28 mouse cellular contexts compared by ENCODE assay signal in the genomic region with DNA sequence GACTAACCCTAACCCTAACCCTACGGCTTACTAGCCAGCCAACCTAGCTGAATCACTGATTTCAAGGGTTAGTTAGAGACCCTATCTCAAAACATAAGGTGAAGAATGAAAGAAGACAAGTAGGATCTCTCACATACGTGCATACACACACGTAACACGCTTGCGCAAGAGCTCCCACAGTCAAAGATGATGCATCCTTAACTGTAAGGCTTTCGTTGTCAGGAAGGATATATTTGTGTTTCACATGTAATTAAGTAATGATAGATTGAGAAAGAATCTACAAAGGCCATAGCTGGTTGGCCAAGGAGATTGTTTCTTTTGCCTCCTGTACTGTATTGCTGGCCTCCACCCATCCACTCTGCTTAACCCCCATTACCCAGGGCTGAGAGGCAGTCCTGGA.
DNase-seq lines count a peak whose midpoint lies in the region; ATAC-seq and TF ChIP-seq lines count a peak whose summit lies in the region.
"Had no signal": no experiment of that assay in that cellular context is flagged by ENCODE, and none has a peak within 500 bp of the region (broad histone marks: within the 10 kb centered on the region; RNA-seq: fewer than 3 reads in every experiment).

No protein-coding gene starts in this region.

- dilution Hi-C loops in CH12.LX (cut with MboI; ENCODE audit: extremely low pct_ligation_motif_present, extremely low pct_unique_long_range_greater_than_20kb, low sequenced_read_pairs), result no loop called here

- no peak for TF ChIP-seq EP300 in CH12.LX (IDR thresholded peaks at IDR 0.05; ENCODE audit: low read length)

- TF ChIP-seq POLR2A in CH12.LX (IDR thresholded peaks at IDR 0.05; ENCODE audit: low read depth, low read length), result no peak

- H3K27me3 ChIP-seq in heart, embryonic 10.5 days (ENCODE audit: insufficient read depth, poor library complexity, severe bottlenecking), result no peaks in the 10 kb centered on the region
- H3K27me3 ChIP-seq in heart, embryonic 15.5 days, result no peaks in the 10 kb centered on the region
- H3K27me3 ChIP-seq in CH12.LX (replicated peaks), result no peaks in the 10 kb centered on the region
- H3K27me3 ChIP-seq: embryonic facial prominence, embryonic 15.5 days; forebrain, embryonic 13.5 days; limb, embryonic 13.5 days; lung, embryonic 15.5 days; megakaryocyte, embryonic 14.5 days; midbrain, embryonic 12.5 days; neural tube, embryonic 12.5 days; Patski had no signal

- no peak overlapping the region for H3K4me3 ChIP-seq in heart, embryonic 10.5 days
- H3K4me3 ChIP-seq in heart, embryonic 15.5 days, result no peak overlapping the region
- H3K4me3 ChIP-seq in CH12.LX (replicated peaks in 1 of 3; ENCODE audit: low read depth in 2 of 3, low read length in 2 of 3, poor library complexity in 1 of 3), result no peak overlapping the region
- H3K4me3 ChIP-seq: embryonic facial prominence, embryonic 10.5 days; embryonic facial prominence, embryonic 15.5 days; forebrain, embryonic 13.5 days; layer of hippocampus, adult 2 months; left cerebral cortex, adult 2 months; limb, embryonic 13.5 days; lung, embryonic 15.5 days; megakaryocyte, embryonic 14.5 days; midbrain, embryonic 12.5 days; myocyte; neural tube, embryonic 12.5 days had no signal

- 0 out of 2 replicates have a peak overlapping the region, but pooled peaks have one; percentile 15 for H3K9ac ChIP-seq in heart, embryonic 15.5 days
- no peak overlapping the region for H3K9ac ChIP-seq in CH12.LX (ENCODE audit: insufficient read depth, low read depth)
- H3K9ac ChIP-seq: embryonic facial prominence, embryonic 15.5 days; forebrain, embryonic 13.5 days; limb, embryonic 13.5 days; lung, embryonic 15.5 days; midbrain, embryonic 12.5 days; neural tube, embryonic 12.5 days had no signal

- TF ChIP-seq RAD21 in CH12.LX (IDR thresholded peaks at IDR 0.05; ENCODE audit: low read depth, low read length), result no peak

- no peak overlapping the region for H3K4me2 ChIP-seq in heart, embryonic 15.5 days
- no peak overlapping the region for H3K4me2 ChIP-seq in CH12.LX (ENCODE audit: insufficient read depth, low read depth, poor library complexity, severe bottlenecking)
- H3K4me2 ChIP-seq: embryonic facial prominence, embryonic 15.5 days; forebrain, embryonic 13.5 days; limb, embryonic 13.5 days; liver, embryonic 11.5 days; lung, embryonic 15.5 days; midbrain, embryonic 12.5 days; neural tube, embryonic 12.5 days had no signal

- TF ChIP-seq CTCF in CH12.LX (conservative IDR thresholded peaks at IDR 0.05 in 1 of 2, IDR thresholded peaks at IDR 0.05 in 1 of 2; ENCODE audit: low read depth in 2 of 2, low read length in 2 of 2), result no peak

- intact Hi-C loops in heart, postnatal 25 days (cut with DNase I), result no loop called here
- intact Hi-C loops in heart, postnatal 36 days (cut with DNase I), result loop anchor here (1.0 to 2.0 kb wide), 2 partner anchors 18 to 33 kb away; no protein-coding TSS in a partner anchor

- H3K79me2 ChIP-seq in CH12.LX (replicated peaks; ENCODE audit: control insufficient read depth, extremely low read depth, insufficient read depth, poor library complexity, severe bottlenecking), result peaks cover 32% of the 10 kb centered on the region

- in situ Hi-C loops in CH12.LX (cut with MboI; ENCODE audit: low pct_ligation_motif_present, low pct_unique_long_range_greater_than_20kb, low sequenced_read_pairs), result no loop called here

- H3K27ac ChIP-seq in heart, embryonic 10.5 days, result peak overlapping the region; percentile 77
- H3K27ac ChIP-seq in heart, embryonic 15.5 days, result peak overlapping the region; percentile 82
- H3K27ac ChIP-seq in CH12.LX (ENCODE audit: insufficient read depth, low read depth), result peak overlapping the region; percentile 10; the same call in 1 of the 2 replicates
- H3K27ac ChIP-seq: embryonic facial prominence, embryonic 10.5 days; embryonic facial prominence, embryonic 15.5 days; forebrain, embryonic 13.5 days; limb, embryonic 13.5 days; lung, embryonic 15.5 days; midbrain, embryonic 12.5 days; neural tube, embryonic 12.5 days had no signal

- no peak for ATAC-seq in heart, embryonic 15.5 days (replicated peaks; ENCODE audit: insufficient number of reproducible peaks, insufficient read depth, low FRiP score, low read depth)
- ATAC-seq in megakaryocyte progenitor cell, adult 5-6 weeks (replicated peaks; ENCODE audit: poor library complexity), result peak; percentile 43
- ATAC-seq: forebrain, embryonic 13.5 days; Patski had no signal

- H3K4me1 ChIP-seq in heart, embryonic 10.5 days, result peaks cover 76% of the 10 kb centered on the region
- H3K4me1 ChIP-seq in heart, embryonic 15.5 days (replicated peaks), result peaks cover 66% of the 10 kb centered on the region
- H3K4me1 ChIP-seq in CH12.LX (ENCODE audit: control insufficient read depth in 1 of 2, insufficient read depth in 2 of 2), result peaks cover 29 to 78% of the 10 kb centered on the region in 2 experiments
- H3K4me1 ChIP-seq: forebrain, embryonic 13.5 days; midbrain, embryonic 12.5 days had no signal

- no peaks in the 10 kb centered on the region for H3K9me3 ChIP-seq in heart, embryonic 10.5 days
- no peaks in the 10 kb centered on the region for H3K9me3 ChIP-seq in heart, embryonic 15.5 days (replicated peaks)
- H3K9me3 ChIP-seq in CH12.LX (replicated peaks; ENCODE audit: low read length), result no peaks in the 10 kb centered on the region
- H3K9me3 ChIP-seq: embryonic facial prominence, embryonic 10.5 days; embryonic facial prominence, embryonic 15.5 days; forebrain, embryonic 13.5 days; G1E; limb, embryonic 13.5 days; lung, embryonic 15.5 days; megakaryocyte, embryonic 14.5 days; midbrain, embryonic 12.5 days; neural tube, embryonic 12.5 days had no signal

- 94% methylated on average over 6 of the region's 6 CpGs for WGBS in heart, embryonic 10.5 days
- 93% methylated on average over 6 of the region's 6 CpGs for WGBS in heart, embryonic 15.5 days

- no peak for DNase-seq in heart, embryonic 10.5 days (ENCODE audit: low spot score)
- no peak for DNase-seq in heart, postnatal 25 days (ENCODE audit: low spot score)
- no peak for DNase-seq in heart, postnatal 36 days
- DNase-seq in CH12.LX (ENCODE audit: extremely low read depth), result no peak
- DNase-seq in frontal cortex, adult 2 months (ENCODE audit: extremely low spot score in 1 of 2, low spot score in 1 of 2), result no peak
- DNase-seq: adrenal gland, postnatal 10 days; B cell, adult 2 months; cerebellum, adult 11-12 months; gastrocnemius, postnatal 25 days; right cerebral cortex, adult 18-20 months; spleen, adult 18-20 months; thymus, postnatal 14 days had no signal

- peaks cover 53% of the 10 kb centered on the region for H3K36me3 ChIP-seq in heart, embryonic 10.5 days
- peaks cover 36% of the 10 kb centered on the region for H3K36me3 ChIP-seq in heart, embryonic 15.5 days
- peaks cover 83 to 99% of the 10 kb centered on the region in 2 experiments for H3K36me3 ChIP-seq in CH12.LX (replicated peaks in 1 of 2; ENCODE audit: control insufficient read depth in 1 of 2, insufficient read depth in 1 of 2, low read length in 1 of 2)

TF ChIP-seq in CH12.LX, 34 proteins besides CTCF, POLR2A, EP300 and RAD21:
- TF ChIP-seq POLR2AphosphoS2 (IDR thresholded peaks at IDR 0.05; ENCODE audit: low read depth, low read length) (no peak), MAZ (IDR thresholded peaks at IDR 0.05; ENCODE audit: low read depth, low read length) (no peak), TBP (conservative IDR thresholded peaks at IDR 0.05; ENCODE audit: low read depth, low read length) (no peak), MEF2A (IDR thresholded peaks at IDR 0.05; ENCODE audit: borderline replicate concordance, low read depth, low read length) (no peak), PAX5 (IDR thresholded peaks at IDR 0.05; ENCODE audit: low read length) (no peak), ZNF384 (IDR thresholded peaks at IDR 0.05; ENCODE audit: low read depth, low read length) (no peak), MYC (IDR thresholded peaks at IDR 0.05; ENCODE audit: low read depth, low read length) (no peak), ZKSCAN1 (IDR thresholded peaks at IDR 0.05; ENCODE audit: borderline replicate concordance, low read depth, low read length) (no peak), MXI1 (IDR thresholded peaks at IDR 0.05; ENCODE audit: low read depth, low read length) (no peak), ELF1 (IDR thresholded peaks at IDR 0.05; ENCODE audit: low read depth, low read length) (no peak), E2F4 (IDR thresholded peaks at IDR 0.05; ENCODE audit: insufficient replicate concordance, low read depth, low read length) (no peak), UBTF (IDR thresholded peaks at IDR 0.05; ENCODE audit: low read depth, low read length) (no peak), ZC3H11A (IDR thresholded peaks at IDR 0.05; ENCODE audit: low read depth, low read length) (no peak), RCOR1 (conservative IDR thresholded peaks at IDR 0.05; ENCODE audit: low read depth, low read length) (no peak), TCF12 (IDR thresholded peaks at IDR 0.05; ENCODE audit: low read depth, low read length) (no peak), USF2 (conservative IDR thresholded peaks at IDR 0.05; ENCODE audit: low read depth, low read length) (no peak), NRF1 (IDR thresholded peaks at IDR 0.05; ENCODE audit: low read depth, low read length) (no peak), USF1 (IDR thresholded peaks at IDR 0.05; ENCODE audit: low read depth, low read length) (no peak)

Comparison
In these comparisons a context has a peak if more than half of its experiments do, and no peak if none do; other contexts are left out.
1. H3K27ac ChIP-seq: peak in every context shown above with its lines; median percentile 82 in heart, embryonic 15.5 days; 77 in heart, embryonic 10.5 days; 10 in CH12.LX.